ENCODE assay signal across 12 mouse cellular contexts in the genomic region with DNA sequence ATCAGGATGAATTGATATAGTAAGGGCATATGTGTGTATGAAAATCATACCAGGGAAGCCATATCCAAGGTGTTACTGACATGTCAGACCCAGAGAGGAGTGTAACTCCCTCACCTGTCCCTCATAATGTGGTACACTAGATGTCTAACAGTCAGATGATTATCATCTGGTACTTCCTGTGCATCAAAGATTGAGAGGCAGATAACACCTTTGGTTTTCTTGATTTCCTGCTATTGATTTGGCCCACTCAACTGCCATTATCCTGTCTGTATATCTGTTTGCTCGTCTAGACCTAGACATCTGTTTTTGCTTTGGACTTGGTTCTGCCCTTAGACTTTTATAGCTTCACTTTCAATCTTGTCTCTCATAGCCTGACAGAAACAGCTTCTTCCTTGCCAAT.
"Had no signal": no experiment of that assay in that cellular context is flagged by ENCODE, and none has a peak within 500 bp of the region (broad histone marks: within the 10 kb centered on the region; RNA-seq: fewer than 3 reads in every experiment).

No protein-coding gene starts in this region.

- DNase-seq: gastrocnemius, adult 2 months; gastrocnemius, postnatal 10 days; gastrocnemius, postnatal 25 days; heart, adult 2 months; heart, postnatal 14 days; heart, postnatal 36 days; kidney, adult 11 months; kidney, adult 2 months; kidney, adult 9 months; kidney, postnatal 14 days; kidney, postnatal 36 days; left cerebral cortex, postnatal 4 days had no signal
